Mouse (Mus musculus): Measurements from ENCODE around the gene Gch1. TPM values are rescaled to one million over a fixed set of nuclear protein-coding genes. Genes with fewer than 3 reads are reported as not detected.

Gch1 gene
- polyA plus RNA-seq (2015; fragmentation: Nextera tagmentation; extraction: Ambion mirVana) = 1.7 and 1.9 TPM in 2 replicates

DNA sequence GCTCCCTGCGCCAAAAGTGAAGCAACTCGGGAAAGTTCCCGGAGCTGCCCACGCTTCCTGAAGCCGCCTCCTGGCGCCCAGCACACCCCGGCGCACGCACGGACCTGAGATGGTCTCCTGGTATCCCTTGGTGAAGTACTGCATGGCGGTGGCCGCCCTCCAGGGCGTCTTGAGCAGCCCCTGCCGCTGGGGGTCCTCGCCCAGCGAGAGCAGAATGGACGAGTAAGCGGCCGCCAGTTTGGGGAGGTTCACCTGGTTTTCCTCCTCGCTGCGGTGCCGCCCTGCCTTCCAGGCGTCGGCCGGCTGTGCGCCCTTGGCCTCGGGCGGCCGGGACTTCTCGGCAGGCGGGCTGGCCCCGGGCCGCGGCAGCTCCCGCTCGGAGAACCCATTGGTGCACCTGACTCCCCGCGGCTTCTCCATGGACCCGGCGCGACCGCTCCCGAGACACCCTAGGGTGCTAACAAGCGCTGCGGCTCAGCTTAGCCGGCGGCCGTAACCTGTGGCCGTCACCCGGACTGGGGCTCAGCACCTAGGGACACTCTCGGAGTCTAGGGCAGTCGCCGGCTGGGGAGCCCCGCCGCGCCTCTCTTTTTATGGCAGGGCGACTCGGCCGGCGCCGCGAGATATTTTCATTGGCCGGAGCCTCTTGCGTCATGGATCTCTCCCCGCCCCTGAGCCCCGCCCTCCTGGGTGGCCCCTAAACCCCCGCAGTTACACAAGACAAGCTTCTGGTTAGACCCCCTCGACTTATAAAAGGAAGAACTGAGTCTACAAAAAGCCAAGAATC, at the start of gene Gch1:
Gene Gch1 (minus strand): TSS at position 566 of the 787 bp plus-strand sequence.
- Histone ChIP-seq H3K27me3 (peaks cover 16% of the 10 kb centered on the region), H3K27ac (no peak within 1 kb of the TSS), H3K4me2 (peak within 1 kb of the TSS; percentile 100), H3K4me3 (peak within 1 kb of the TSS; percentile 61), H3K36me3 (no peaks in the 10 kb centered on the region), H3K4me1 (peaks cover 10% of the 10 kb centered on the region), H3K9ac (peak within 1 kb of the TSS; percentile 21), H3K9me3 (no peaks in the 10 kb centered on the region)
- 0 out of 2 replicates have a peak, but pooled peaks have one; percentile 56 for ATAC-seq (ENCODE audit: insufficient number of reproducible peaks, low FRiP score, low TSS enrichment, low read depth)
- under 1% methylated on average over 67 of the region's 68 CpGs for WGBS

DNA sequence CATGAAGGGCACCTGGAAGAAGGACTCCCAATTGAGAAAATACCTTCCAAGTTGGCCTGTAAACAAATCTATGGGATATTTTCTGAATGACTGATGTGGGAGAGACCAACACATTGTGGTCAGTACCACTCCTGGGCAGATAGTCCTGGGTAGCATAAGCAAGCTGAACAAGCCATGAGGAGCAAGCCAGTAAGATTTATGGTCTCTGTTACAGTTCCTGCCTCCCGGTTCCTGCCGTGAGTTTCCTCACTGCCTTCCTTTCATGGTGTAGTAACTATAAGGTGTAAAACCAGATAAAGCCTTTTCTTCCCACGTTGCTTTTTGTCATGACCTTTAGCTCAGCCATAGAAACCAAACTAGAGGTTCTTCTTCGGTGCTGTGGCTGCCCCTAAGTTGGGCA, 48.1 kb upstream of the Gch1 start:
- Histone ChIP-seq H3K4me1 (no peaks in the 10 kb centered on the region), H3K27ac (no peak overlapping the region), H3K4me3 (no peak overlapping the region), H3K36me3 (peaks cover 12% of the 10 kb centered on the region), H3K9me3 (no peaks in the 10 kb centered on the region), H3K9ac (no peak overlapping the region), H3K4me2 (no peak overlapping the region), H3K27me3 (no peaks in the 10 kb centered on the region)
- WGBS = 85% methylated on average over 4 of the region's 4 CpGs
- no peak for ATAC-seq (ENCODE audit: insufficient number of reproducible peaks, low FRiP score, low TSS enrichment, low read depth)

DNA sequence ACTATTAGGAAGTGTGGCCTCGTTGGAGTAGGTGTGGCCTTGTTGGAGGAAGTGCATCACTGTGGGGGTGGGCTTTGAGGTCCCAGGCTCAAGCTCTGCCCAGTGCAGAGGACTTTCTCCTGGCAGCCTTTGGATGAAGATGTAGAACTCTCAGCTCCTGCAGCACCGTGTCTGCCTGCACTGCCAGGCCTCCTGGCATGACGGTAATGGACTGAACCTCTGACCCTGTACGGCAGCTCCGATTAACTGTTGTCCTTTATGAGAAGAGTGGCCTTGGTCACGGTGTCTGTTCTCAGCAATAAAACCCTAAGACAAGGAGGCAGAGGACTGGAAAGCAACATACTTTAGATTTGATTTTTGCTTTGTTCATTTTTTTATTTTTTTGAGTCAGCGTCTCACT, 47.3 kb upstream of the Gch1 start:
- H3K27ac ChIP-seq = no peak overlapping the region
- H3K4me3 ChIP-seq = no peak overlapping the region
- WGBS = 88% methylated on average over 7 of the region's 7 CpGs
- H3K9ac ChIP-seq = no peak overlapping the region
- no peaks in the 10 kb centered on the region for H3K4me1 ChIP-seq
- H3K27me3 ChIP-seq = no peaks in the 10 kb centered on the region
- no peak for ATAC-seq (ENCODE audit: insufficient number of reproducible peaks, low FRiP score, low TSS enrichment, low read depth)
- no peak overlapping the region for H3K4me2 ChIP-seq
- H3K9me3 ChIP-seq = no peaks in the 10 kb centered on the region
- peaks cover 7% of the 10 kb centered on the region for H3K36me3 ChIP-seq

DNA sequence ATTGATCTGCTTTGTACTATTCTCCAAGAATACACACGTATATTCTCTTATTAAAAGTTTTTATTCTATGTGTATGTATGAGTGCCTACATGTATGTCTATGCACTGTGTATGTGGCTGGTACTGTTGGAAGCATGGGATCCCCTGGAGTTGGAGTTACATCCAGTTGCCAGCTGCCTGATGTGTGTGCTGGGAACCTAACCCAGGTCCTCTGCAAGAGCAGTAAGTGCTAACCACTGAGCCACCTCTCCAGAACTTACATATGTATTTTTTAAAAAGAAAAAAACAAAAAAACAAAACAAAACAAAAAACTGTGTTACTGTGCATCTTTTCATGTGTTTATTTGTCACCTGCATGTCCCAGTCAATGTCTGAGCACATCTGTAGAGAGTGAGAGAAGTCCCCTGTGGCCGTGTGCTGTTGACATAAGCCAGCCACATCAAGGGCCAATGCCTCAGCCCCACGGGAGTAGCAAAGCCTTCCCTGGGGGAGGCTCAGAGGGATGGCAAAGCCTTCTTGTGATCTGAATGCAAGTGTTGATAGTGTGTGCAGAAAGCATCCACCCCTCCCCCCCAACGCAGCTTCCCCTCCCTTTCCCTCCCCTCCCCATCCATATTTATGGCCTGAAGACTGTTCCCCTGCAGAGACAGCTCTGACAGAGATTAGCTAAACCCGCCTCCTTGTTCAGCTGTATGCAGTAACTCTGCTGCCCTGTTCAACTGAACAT, 45.5 kb upstream of the Gch1 start:
- no peaks in the 10 kb centered on the region for H3K27me3 ChIP-seq
- H3K4me3 ChIP-seq = no peak overlapping the region
- H3K4me1 ChIP-seq = no peaks in the 10 kb centered on the region
- WGBS = 77% methylated on average over 5 of the region's 5 CpGs
- no peak overlapping the region for H3K4me2 ChIP-seq
- H3K27ac ChIP-seq = no peak overlapping the region
- no peaks in the 10 kb centered on the region for H3K9me3 ChIP-seq
- ATAC-seq (ENCODE audit: insufficient number of reproducible peaks, low FRiP score, low TSS enrichment, low read depth) = no peak
- H3K9ac ChIP-seq = no peak overlapping the region
- no peaks in the 10 kb centered on the region for H3K36me3 ChIP-seq

DNA sequence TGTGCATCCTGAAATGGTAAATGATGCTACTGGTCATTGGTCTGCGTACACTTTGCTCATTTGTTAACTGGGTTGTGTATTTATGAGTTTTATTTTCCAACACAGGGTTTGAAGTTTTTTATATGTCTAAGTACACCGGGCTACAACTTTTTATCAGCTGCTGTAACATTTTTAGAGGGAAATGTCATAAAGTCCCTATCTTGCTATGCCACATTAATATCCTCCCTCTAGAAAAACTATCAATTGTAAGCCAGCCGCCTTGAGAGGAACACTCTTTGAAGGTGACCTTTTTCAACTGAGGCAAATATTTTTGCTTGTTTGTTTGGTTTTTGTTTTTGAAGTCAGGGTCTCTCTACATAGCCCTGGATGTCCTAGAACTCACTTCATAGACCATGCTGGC, 44.8 kb upstream of the Gch1 start:
- Histone ChIP-seq H3K4me3 (no peak overlapping the region), H3K4me2 (no peak overlapping the region), H3K4me1 (no peaks in the 10 kb centered on the region), H3K36me3 (no peaks in the 10 kb centered on the region), H3K9me3 (no peaks in the 10 kb centered on the region), H3K9ac (no peak overlapping the region), H3K27ac (no peak overlapping the region), H3K27me3 (no peaks in the 10 kb centered on the region)
- 81% methylated on average over 3 of the region's 3 CpGs for WGBS
- ATAC-seq (ENCODE audit: insufficient number of reproducible peaks, low FRiP score, low TSS enrichment, low read depth) = no peak

DNA sequence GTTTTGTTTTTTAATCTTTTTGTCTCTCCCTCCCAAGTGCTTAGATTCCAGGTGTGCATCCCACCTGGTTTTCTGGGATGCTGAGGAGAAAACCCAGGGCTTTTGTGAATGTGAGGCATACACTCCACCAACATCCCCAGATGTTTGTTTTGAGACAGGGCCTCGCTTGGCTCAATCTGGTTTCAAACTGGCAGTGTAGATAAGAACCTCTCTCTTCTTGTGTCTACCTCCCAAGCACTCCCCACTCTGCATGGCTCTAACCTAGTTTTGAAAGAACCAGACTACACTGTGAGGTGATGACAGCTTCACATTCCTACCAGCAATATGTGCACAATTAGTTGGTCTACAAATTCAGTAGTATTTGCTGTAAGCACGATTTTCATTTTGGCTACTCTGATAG, 44.4 kb upstream of the Gch1 start:
- H3K4me1 ChIP-seq = no peaks in the 10 kb centered on the region
- H3K36me3 ChIP-seq = no peaks in the 10 kb centered on the region
- H3K9me3 ChIP-seq = no peaks in the 10 kb centered on the region
- H3K27me3 ChIP-seq = no peaks in the 10 kb centered on the region
- WGBS = 70% methylated on average over 2 of the region's 2 CpGs
- no peak for ATAC-seq (ENCODE audit: insufficient number of reproducible peaks, low FRiP score, low TSS enrichment, low read depth)
- H3K9ac ChIP-seq = no peak overlapping the region
- no peak overlapping the region for H3K4me3 ChIP-seq
- no peak overlapping the region for H3K4me2 ChIP-seq
- no peak overlapping the region for H3K27ac ChIP-seq

DNA sequence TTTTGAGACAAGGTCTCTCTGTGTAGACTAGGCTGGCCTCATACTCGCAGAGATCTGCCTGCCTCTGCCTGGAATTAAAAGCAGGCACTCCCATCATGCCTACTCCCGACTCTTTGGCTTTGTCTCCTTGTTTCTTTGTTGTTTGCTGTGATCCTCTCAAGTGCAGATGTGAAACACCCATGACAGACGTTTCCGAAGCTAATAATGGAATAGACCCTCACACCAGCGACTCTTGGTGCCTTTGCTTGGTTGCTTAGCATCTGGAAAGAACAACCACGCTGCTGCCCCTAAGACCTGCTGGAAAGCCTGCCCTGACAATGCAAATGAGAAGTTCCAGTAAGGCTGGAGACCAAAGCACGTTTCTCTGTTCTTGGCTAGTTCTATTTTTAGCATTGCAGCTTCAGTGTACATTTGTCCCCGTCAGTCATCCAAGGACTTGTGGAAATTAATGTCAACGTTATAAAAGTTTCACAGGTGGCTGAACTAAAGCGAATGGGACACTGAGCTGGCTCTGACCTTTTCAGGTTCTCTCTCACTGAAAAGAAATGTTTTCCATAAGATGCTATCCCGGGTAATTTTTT, 40.7 kb upstream of the Gch1 start:
- H3K9me3 ChIP-seq = no peaks in the 10 kb centered on the region
- H3K4me2 ChIP-seq = no peak overlapping the region
- no peaks in the 10 kb centered on the region for H3K4me1 ChIP-seq
- no peaks in the 10 kb centered on the region for H3K27me3 ChIP-seq
- no peak for ATAC-seq (ENCODE audit: insufficient number of reproducible peaks, low FRiP score, low TSS enrichment, low read depth)
- no peak overlapping the region for H3K9ac ChIP-seq
- no peaks in the 10 kb centered on the region for H3K36me3 ChIP-seq
- no peak overlapping the region for H3K27ac ChIP-seq
- no peak overlapping the region for H3K4me3 ChIP-seq
- WGBS = 74% methylated on average over 11 of the region's 11 CpGs

DNA sequence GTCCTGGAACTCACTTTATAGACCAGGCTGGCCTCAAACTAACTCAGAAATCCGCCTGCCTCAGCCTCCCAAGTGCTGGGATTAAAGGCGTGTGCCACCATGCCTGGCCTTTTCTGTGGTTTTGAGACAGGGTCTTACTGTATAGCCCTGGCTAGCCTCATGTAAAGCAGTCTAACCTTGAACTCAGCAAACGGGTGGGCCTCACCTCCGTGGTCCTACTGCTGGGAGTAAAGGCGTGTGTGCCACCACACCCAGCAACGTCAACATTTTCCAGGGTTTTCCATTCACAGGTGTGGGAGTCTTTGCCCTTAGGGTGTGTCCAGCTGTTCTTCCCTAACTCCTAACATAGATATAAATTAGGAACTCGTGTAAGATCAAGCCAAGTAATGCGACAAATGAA, 36.7 kb upstream of the Gch1 start:
- H3K4me1 ChIP-seq = no peaks in the 10 kb centered on the region
- WGBS = 83% methylated on average over 8 of the region's 8 CpGs
- ATAC-seq (ENCODE audit: insufficient number of reproducible peaks, low FRiP score, low TSS enrichment, low read depth) = no peak
- H3K9ac ChIP-seq = no peak overlapping the region
- no peak overlapping the region for H3K4me2 ChIP-seq
- no peaks in the 10 kb centered on the region for H3K9me3 ChIP-seq
- no peaks in the 10 kb centered on the region for H3K27me3 ChIP-seq
- H3K36me3 ChIP-seq = no peaks in the 10 kb centered on the region
- no peak overlapping the region for H3K4me3 ChIP-seq
- no peak overlapping the region for H3K27ac ChIP-seq

DNA sequence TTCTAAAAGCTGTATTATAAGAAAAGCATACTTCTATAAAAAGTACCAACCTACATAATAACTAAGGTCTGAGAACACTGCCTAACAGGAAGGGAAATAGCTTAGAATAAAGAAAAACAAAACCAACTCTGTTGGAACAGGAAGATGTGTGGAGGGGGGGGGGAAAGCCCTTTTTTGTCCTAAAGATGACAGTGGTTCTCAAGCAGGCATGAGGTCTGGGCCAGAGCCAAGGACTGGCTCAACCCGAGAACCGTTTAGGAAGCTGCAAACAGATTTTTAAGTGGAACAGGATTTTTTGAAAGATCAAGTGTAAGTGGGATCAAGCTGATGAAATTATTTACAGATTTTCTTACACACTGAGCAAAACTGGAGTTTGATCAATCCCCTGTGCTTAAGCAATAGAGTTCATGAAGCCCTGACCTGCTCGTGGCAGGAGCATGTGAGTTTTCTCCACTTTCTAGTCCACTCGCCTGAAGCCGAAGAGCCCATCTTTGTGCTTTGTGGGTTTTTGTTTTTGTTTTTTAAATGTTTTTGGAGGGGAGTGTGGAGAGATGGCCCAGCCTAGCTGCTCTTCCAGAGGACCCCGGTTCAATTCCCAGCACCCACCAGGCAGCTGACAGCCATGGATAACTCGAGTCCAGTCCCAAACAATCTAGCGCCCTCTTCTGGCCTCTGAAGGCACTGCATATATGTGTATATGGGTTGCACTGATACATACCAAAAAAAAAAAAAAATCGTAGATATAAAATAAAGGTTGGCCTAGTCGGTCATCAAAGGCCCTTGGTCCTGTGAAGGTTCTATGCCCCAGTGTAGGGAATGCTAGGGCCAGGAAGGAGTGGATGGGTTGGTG, 35.5 kb upstream of the Gch1 start:
- H3K9ac ChIP-seq = no peak overlapping the region
- WGBS = 73% methylated on average over 10 of the region's 10 CpGs
- H3K9me3 ChIP-seq = no peaks in the 10 kb centered on the region
- H3K4me1 ChIP-seq = no peaks in the 10 kb centered on the region
- H3K27me3 ChIP-seq = no peaks in the 10 kb centered on the region
- no peak overlapping the region for H3K4me3 ChIP-seq
- no peak overlapping the region for H3K27ac ChIP-seq
- no peak overlapping the region for H3K4me2 ChIP-seq
- H3K36me3 ChIP-seq = no peaks in the 10 kb centered on the region
- ATAC-seq (ENCODE audit: insufficient number of reproducible peaks, low FRiP score, low TSS enrichment, low read depth) = no peak

DNA sequence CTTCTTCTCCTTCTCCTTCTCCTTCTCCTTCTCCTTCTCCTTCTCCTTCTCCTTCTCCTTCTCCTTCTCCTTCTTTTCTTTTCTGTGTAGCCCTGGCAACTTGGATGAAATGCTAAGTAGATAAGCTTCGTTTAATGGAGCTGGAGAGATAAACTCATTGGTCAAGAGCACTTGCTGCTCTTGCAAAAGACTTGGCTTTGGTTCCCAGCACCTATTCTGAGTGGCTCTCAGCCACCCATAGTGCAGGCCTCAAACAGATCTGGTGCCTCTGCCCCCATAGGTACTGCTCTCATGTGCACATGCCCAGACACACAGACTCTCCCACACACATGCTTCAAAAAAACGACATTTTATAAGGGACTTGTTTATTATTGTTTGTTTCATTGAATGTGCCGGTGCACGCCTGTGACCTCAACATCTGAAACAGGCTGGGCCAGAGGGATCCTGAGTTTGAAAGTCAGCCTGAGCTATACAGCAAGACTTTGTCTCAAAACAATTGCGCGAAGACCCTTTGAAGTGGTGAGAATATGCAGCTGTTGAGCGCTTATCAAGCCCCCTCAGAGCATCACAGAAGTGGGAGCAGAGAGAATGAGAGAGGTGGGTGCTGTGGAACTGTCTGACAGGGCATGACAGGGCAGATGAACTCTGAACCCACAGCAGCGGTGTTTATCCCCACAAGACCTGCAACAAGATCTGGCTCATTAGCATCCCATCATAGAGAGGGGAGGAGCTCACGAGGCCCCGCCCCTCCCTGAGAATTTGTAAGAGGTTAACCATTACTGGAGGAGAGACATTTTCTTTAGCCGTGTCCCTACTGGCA, 33.6 kb upstream of the Gch1 start:
- Histone ChIP-seq H3K4me1 (no peaks in the 10 kb centered on the region), H3K4me2 (no peak overlapping the region), H3K4me3 (no peak overlapping the region), H3K36me3 (no peaks in the 10 kb centered on the region), H3K27ac (no peak overlapping the region), H3K9me3 (no peaks in the 10 kb centered on the region), H3K9ac (no peak overlapping the region), H3K27me3 (no peaks in the 10 kb centered on the region)
- no peak for ATAC-seq (ENCODE audit: insufficient number of reproducible peaks, low FRiP score, low TSS enrichment, low read depth)
- WGBS = 78% methylated on average over 11 of the region's 11 CpGs

DNA sequence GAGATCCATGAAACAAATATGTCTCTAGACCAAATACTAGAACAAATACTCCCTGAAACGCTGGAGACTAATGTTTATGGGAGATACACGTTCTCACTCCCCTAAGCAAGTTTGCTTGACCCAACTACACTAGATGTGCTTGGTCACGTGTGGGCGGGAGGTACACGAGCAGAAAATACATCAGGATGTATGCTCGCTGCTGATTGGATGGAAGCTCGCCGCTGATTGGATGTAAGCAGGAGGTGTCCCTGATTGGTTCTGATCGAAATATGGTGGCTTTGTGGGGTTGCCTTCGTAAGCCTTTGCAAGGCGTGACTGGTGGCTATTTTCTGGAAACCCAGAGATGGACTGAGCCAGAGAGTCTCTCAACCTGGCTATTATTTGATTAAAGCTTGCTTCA, 32.4 kb upstream of the Gch1 start:
- Histone ChIP-seq H3K9me3 (no peaks in the 10 kb centered on the region), H3K27ac (no peak overlapping the region), H3K4me2 (no peak overlapping the region), H3K27me3 (no peaks in the 10 kb centered on the region), H3K4me3 (no peak overlapping the region), H3K9ac (no peak overlapping the region), H3K36me3 (no peaks in the 10 kb centered on the region), H3K4me1 (no peaks in the 10 kb centered on the region)
- 85% methylated on average over 11 of the region's 11 CpGs for WGBS
- ATAC-seq (ENCODE audit: insufficient number of reproducible peaks, low FRiP score, low TSS enrichment, low read depth) = no peak
